Mouse (Mus musculus) myocyte (in vitro differentiated cells): ENCODE measurements at regions not wholly inside any gene's neighbourhood (a gene's known extent, or its start where the extent isn't known, plus 50 kb on each side); places are given as distances from the start of the nearest gene placed in this dataset.

ENCODE experiments used
- H3K27me3 ChIP-seq: one replicate; pipeline ENCODE4 v1.6.1; 2011; ENCODE audit not compliant: control insufficient read depth, insufficient read depth, insufficient read length
- H3K36me3 ChIP-seq: one replicate; pipeline ENCODE4 v1.6.1; 2011; ENCODE audit not compliant: control insufficient read depth, insufficient read depth
- H3K4me2 ChIP-seq: one replicate; pipeline ENCODE4 v1.6.1; 2011; ENCODE audit warnings: low read depth, control low read depth
- H3K4me3 ChIP-seq: one replicate; pipeline ENCODE4 v1.5.1; 2011; ENCODE audit warnings: mild to moderate bottlenecking, control low read depth, moderate library complexity
- H3K79me2 ChIP-seq: one replicate; pipeline ENCODE4 v1.6.1; 2011; ENCODE audit not compliant: control insufficient read depth, insufficient read depth
- H3ac ChIP-seq: one replicate; pipeline ENCODE4 v1.6.1; 2011; ENCODE audit not compliant: control insufficient read depth, insufficient read length
- CEBPB ChIP-seq: IDR thresholded peaks from 2 replicates; pipeline ENCODE4 v1.6.1; 2011; ENCODE audit warnings: mild to moderate bottlenecking, moderate library complexity; ENCODE audit not compliant: poor library complexity, insufficient read depth, severe bottlenecking
- E2F4 ChIP-seq: IDR thresholded peaks from one replicate; pipeline ENCODE4 v1.6.1; 2011; ENCODE audit warnings: mild to moderate bottlenecking, control low read depth, moderate library complexity; ENCODE audit not compliant: insufficient read depth
- MAX ChIP-seq: IDR thresholded peaks from one replicate; pipeline ENCODE4 v1.6.1; 2011; ENCODE audit warnings: low read depth, mild to moderate bottlenecking, control low read depth
- MYOD1 ChIP-seq, 3 experiments: IDR thresholded peaks; one replicate each; pipeline ENCODE4 v1.6.1; 2011; ENCODE audit warnings: control low read depth in 2 of 3, low read depth in 2 of 3, mild to moderate bottlenecking in 2 of 3, moderate library complexity in 1 of 3; ENCODE audit not compliant: insufficient read length in 2 of 3, control insufficient read depth in 1 of 3
- MYOG ChIP-seq, 3 experiments: IDR thresholded peaks; one replicate each; pipeline ENCODE4 v1.6.1; 2011; ENCODE audit warnings: control low read depth in 2 of 3, low read depth in 2 of 3, mild to moderate bottlenecking in 2 of 3; ENCODE audit not compliant: insufficient read length in 2 of 3, control insufficient read depth in 1 of 3, insufficient read depth in 1 of 3
- POLR2A ChIP-seq: IDR thresholded peaks from one replicate; pipeline ENCODE4 v1.6.1; 2011; ENCODE audit warnings: low read depth, mild to moderate bottlenecking, control low read depth, moderate library complexity; ENCODE audit not compliant: insufficient read length
- POLR2AphosphoS2 ChIP-seq: IDR thresholded peaks from one replicate; pipeline ENCODE4 v1.6.1; 2011; ENCODE audit warnings: low read depth, control low read depth; ENCODE audit not compliant: insufficient read length
- REST ChIP-seq: IDR thresholded peaks from one replicate; pipeline ENCODE4 v1.6.1; 2011; ENCODE audit warnings: mild to moderate bottlenecking, control low read depth, moderate library complexity; ENCODE audit not compliant: insufficient read depth, insufficient read length
- SRF ChIP-seq: IDR thresholded peaks from one replicate; pipeline ENCODE4 v1.6.1; 2011; ENCODE audit warnings: low read depth; ENCODE audit not compliant: control insufficient read depth, insufficient read length
- TCF12 ChIP-seq: IDR thresholded peaks from one replicate; pipeline ENCODE4 v1.6.1; 2011; ENCODE audit warnings: mild to moderate bottlenecking, control low read depth; ENCODE audit not compliant: poor library complexity, insufficient read depth, severe bottlenecking
- TCF3 ChIP-seq: IDR thresholded peaks from one replicate; pipeline ENCODE4 v1.6.1; 2011; ENCODE audit warnings: low read depth, control low read depth; ENCODE audit not compliant: insufficient read length
- USF1 ChIP-seq: IDR thresholded peaks from one replicate; pipeline ENCODE4 v1.6.1; 2011; ENCODE audit warnings: low read depth, mild to moderate bottlenecking, control low read depth, moderate library complexity

DNA sequence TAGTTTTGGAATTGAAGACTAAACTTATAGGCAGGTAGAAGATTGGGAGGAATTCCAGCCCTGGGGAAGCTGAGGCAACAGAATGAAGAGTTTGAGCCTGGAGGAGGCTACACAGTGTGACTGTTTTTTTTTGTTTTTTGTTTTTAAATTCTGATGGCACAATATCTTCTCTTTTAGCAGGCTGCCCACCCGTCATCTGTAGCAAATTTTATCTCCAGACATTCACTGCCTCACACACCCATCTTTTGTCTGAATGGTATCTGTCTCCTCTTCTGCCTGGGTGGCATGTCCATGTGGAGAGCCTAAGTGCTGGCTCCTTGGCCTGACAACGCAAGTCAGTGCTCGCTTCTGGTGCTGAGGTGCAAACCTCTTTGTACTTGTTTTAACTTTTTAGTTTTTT lies 165.0 kb downstream of the Gja1 start:
- Histone ChIP-seq H3ac (no peak overlapping the region), H3K27me3 (no peaks in the 10 kb centered on the region), H3K4me2 (no peak overlapping the region), H3K79me2 (no peaks in the 10 kb centered on the region), H3K4me3 (no peak overlapping the region), H3K36me3 (no peaks in the 10 kb centered on the region)
- no peak for TF ChIP-seq MYOG (IDR thresholded peaks at IDR 0.05; ENCODE audit: control insufficient read depth in 1 of 3, insufficient read depth in 1 of 3, insufficient read length in 2 of 3, low read depth in 2 of 3)

GRCm38 (mm10) chr10:56545989-56546388 lies 168.9 kb downstream of the Gja1 start:
- H3K27me3 ChIP-seq, result no peaks in the 10 kb centered on the region
- no peak overlapping the region for H3K4me3 ChIP-seq
- no peaks in the 10 kb centered on the region for H3K79me2 ChIP-seq
- no peak overlapping the region for H3ac ChIP-seq
- TF ChIP-seq SRF (no peak), TCF12 (no peak), USF1 (no peak), TCF3 (no peak), CEBPB (no peak), POLR2AphosphoS2 (no peak), REST (no peak), E2F4 (no peak), POLR2A (no peak), MYOD1 (IDR thresholded peaks at IDR 0.05; ENCODE audit: control insufficient read depth in 1 of 3, insufficient read length in 2 of 3, low read depth in 2 of 3) (no peak), MAX (no peak), MYOG (IDR thresholded peaks at IDR 0.05; ENCODE audit: control insufficient read depth in 1 of 3, insufficient read depth in 1 of 3, insufficient read length in 2 of 3, low read depth in 2 of 3) (no peak)
- H3K36me3 ChIP-seq, result no peaks in the 10 kb centered on the region
- H3K4me2 ChIP-seq, result no peak overlapping the region

GRCm38 (mm10) chr10:56546824-56547223 lies 169.7 kb downstream of the Gja1 start:
- Histone ChIP-seq H3K79me2 (no peaks in the 10 kb centered on the region), H3K36me3 (no peaks in the 10 kb centered on the region), H3ac (no peak overlapping the region), H3K4me2 (no peak overlapping the region), H3K27me3 (no peaks in the 10 kb centered on the region), H3K4me3 (no peak overlapping the region)
- TF ChIP-seq MYOG (IDR thresholded peaks at IDR 0.05; ENCODE audit: control insufficient read depth in 1 of 3, insufficient read depth in 1 of 3, insufficient read length in 2 of 3, low read depth in 2 of 3) (no peak), CEBPB (no peak), E2F4 (no peak), MYOD1 (IDR thresholded peaks at IDR 0.05; ENCODE audit: control insufficient read depth in 1 of 3, insufficient read length in 2 of 3, low read depth in 2 of 3) (no peak), POLR2AphosphoS2 (no peak), POLR2A (no peak), MAX (no peak), REST (no peak), TCF3 (no peak), USF1 (no peak), SRF (no peak), TCF12 (no peak)

DNA sequence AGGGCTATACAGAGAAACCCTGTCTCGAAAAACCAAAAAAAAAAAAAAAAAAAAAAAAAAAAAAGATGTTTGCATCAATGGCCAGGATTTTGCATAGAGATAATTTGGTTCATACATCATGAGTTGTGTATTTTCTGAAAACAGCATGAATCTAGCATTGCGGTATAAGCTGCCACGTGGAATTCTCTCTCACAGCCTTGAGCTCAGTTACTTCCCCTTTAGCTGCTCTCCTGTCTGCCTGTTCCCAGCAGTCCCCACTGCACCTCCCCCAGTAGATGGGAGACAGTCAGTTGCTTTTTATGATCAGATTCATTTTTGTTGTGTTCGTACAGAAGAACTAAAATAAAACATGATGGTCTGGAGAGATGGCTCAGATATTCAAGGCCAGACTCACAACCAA lies 170.7 kb downstream of the Gja1 start:
- no peak overlapping the region for H3K4me3 ChIP-seq
- H3K27me3 ChIP-seq, result no peaks in the 10 kb centered on the region
- no peaks in the 10 kb centered on the region for H3K36me3 ChIP-seq
- no peaks in the 10 kb centered on the region for H3K79me2 ChIP-seq
- H3ac ChIP-seq, result no peak overlapping the region
- no peak for TF ChIP-seq E2F4
- no peak for TF ChIP-seq POLR2A
- no peak for TF ChIP-seq CEBPB
- no peak for TF ChIP-seq USF1
- no peak for TF ChIP-seq POLR2AphosphoS2
- no peak for TF ChIP-seq SRF
- TF ChIP-seq REST, result no peak
- TF ChIP-seq TCF12, result no peak
- no peak for TF ChIP-seq MYOG (IDR thresholded peaks at IDR 0.05; ENCODE audit: control insufficient read depth in 1 of 3, insufficient read depth in 1 of 3, insufficient read length in 2 of 3, low read depth in 2 of 3)
- no peak for TF ChIP-seq MYOD1 (IDR thresholded peaks at IDR 0.05; ENCODE audit: control insufficient read depth in 1 of 3, insufficient read length in 2 of 3, low read depth in 2 of 3)
- TF ChIP-seq MAX, result no peak
- H3K4me2 ChIP-seq, result no peak overlapping the region

- Histone ChIP-seq H3K27me3 (no peaks in the 10 kb centered on the region), H3K36me3 (no peaks in the 10 kb centered on the region), H3K4me2 (no peak overlapping the region), H3K79me2 (no peaks in the 10 kb centered on the region), H3K4me3 (no peak overlapping the region), H3ac (no peak overlapping the region)
- TF ChIP-seq USF1 (no peak), TCF3 (no peak), SRF (no peak), REST (no peak), TCF12 (no peak)
Measured at GRCm38 (mm10) chr10:56566836-56567442, 189.8 kb downstream of the Gja1 start.
